In the genomic region with DNA sequence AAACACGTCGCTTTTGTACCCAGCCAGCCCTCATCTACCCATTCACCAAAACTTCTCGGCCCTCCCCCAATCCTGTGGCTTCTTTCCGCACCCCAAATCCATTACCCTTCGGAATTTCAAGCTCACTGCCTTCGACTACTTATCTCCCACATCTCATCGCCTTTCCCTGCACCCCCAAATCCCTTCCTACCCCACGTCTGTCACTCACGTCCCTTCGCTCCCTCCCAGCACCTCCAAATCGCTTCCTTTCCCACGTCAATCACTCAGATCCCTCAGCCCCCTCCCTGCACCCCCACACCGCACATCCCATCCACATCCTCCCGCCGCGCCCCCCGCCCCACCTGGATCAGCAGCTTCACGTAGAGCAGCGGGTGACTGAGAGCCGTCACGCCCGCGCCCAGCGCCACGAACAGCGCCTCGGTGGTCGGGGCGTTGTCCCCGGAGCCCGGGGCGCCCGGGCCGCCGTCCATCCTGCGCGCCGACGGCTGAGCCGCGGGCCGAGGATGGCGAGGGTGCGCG, we compare ENCODE assay signal across 8 mouse cellular contexts. TPM values are rescaled to one million over a fixed set of nuclear protein-coding genes. Genes with fewer than 3 reads are reported as not detected.
A peak's percentile ranks its signal among the peaks of the same experiment; 100 is the strongest.
DNase-seq lines count a peak whose midpoint lies in the region; ATAC-seq and TF ChIP-seq lines count a peak whose summit lies in the region.

No protein-coding gene starts in this region.

- H3K4me1 ChIP-seq in heart, embryonic 10.5 days = peaks cover 37% of the 10 kb centered on the region
- peaks cover 10 to 35% of the 10 kb centered on the region in 2 experiments for H3K4me1 ChIP-seq in CH12.LX (ENCODE audit: control insufficient read depth in 1 of 2, insufficient read depth in 2 of 2)
- peaks cover 34% of the 10 kb centered on the region for H3K4me1 ChIP-seq in hindbrain, embryonic 15.5 days (replicated peaks)
- peaks cover 40% of the 10 kb centered on the region for H3K4me1 ChIP-seq in lung, embryonic 15.5 days

- dilution Hi-C loops in CH12.LX (cut with MboI; ENCODE audit: extremely low pct_ligation_motif_present, extremely low pct_unique_long_range_greater_than_20kb, low sequenced_read_pairs) = no loop called here

- H3K9me3 ChIP-seq in heart, embryonic 10.5 days = no peaks in the 10 kb centered on the region
- no peaks in the 10 kb centered on the region for H3K9me3 ChIP-seq in CH12.LX (replicated peaks; ENCODE audit: low read length)
- H3K9me3 ChIP-seq in hindbrain, embryonic 15.5 days = no peaks in the 10 kb centered on the region
- no peaks in the 10 kb centered on the region for H3K9me3 ChIP-seq in lung, embryonic 15.5 days

- H3K4me3 ChIP-seq in heart, embryonic 10.5 days = peak overlapping the region; percentile 99
- H3K4me3 ChIP-seq in CH12.LX (replicated peaks in 1 of 3; ENCODE audit: low read depth in 2 of 3, low read length in 2 of 3, poor library complexity in 1 of 3) = peak overlapping the region; percentile 85 to 99 (median 96)
- peak overlapping the region; percentile 96 for H3K4me3 ChIP-seq in hindbrain, embryonic 15.5 days
- H3K4me3 ChIP-seq in lung, embryonic 15.5 days = peak overlapping the region; percentile 95

- DNase-seq in heart, embryonic 10.5 days (ENCODE audit: low spot score) = no peak
- no peak for DNase-seq in heart, postnatal 25 days (ENCODE audit: low spot score)
- no peak for DNase-seq in CH12.LX (ENCODE audit: extremely low read depth)
- DNase-seq in cerebellum, postnatal 14 days = peak; percentile 43 to 77
- DNase-seq in testis, postnatal 10 days (ENCODE audit: low spot score) = peak; percentile 71
- DNase-seq in B cell, adult 2 months = no peak

- TF ChIP-seq EP300 in CH12.LX (IDR thresholded peaks at IDR 0.05; ENCODE audit: low read length) = no peak

- peak overlapping the region; percentile 88 for H3K9ac ChIP-seq in CH12.LX (ENCODE audit: insufficient read depth, low read depth)
- peak overlapping the region; percentile 95 for H3K9ac ChIP-seq in hindbrain, embryonic 15.5 days
- peak overlapping the region; percentile 90 for H3K9ac ChIP-seq in lung, embryonic 15.5 days

- intact Hi-C loops in heart, postnatal 25 days (cut with DNase I) = no loop called here

- no peaks in the 10 kb centered on the region for H3K27me3 ChIP-seq in heart, embryonic 10.5 days (ENCODE audit: insufficient read depth, poor library complexity, severe bottlenecking)
- no peaks in the 10 kb centered on the region for H3K27me3 ChIP-seq in CH12.LX (replicated peaks)
- H3K27me3 ChIP-seq in hindbrain, embryonic 15.5 days = no peaks in the 10 kb centered on the region
- no peaks in the 10 kb centered on the region for H3K27me3 ChIP-seq in lung, embryonic 15.5 days

- in situ Hi-C loops in CH12.LX (cut with MboI; ENCODE audit: low pct_ligation_motif_present, low pct_unique_long_range_greater_than_20kb, low sequenced_read_pairs) = no loop called here

- WGBS in heart, embryonic 10.5 days = under 1% methylated on average over 45 of the region's 45 CpGs
- WGBS in hindbrain, embryonic 15.5 days = under 1% methylated on average over 42 of the region's 45 CpGs
- WGBS in lung, embryonic 15.5 days = 0% methylated on average over 33 of the region's 45 CpGs

- peak; percentile 6 for ATAC-seq in hindbrain, embryonic 15.5 days (ENCODE audit: low FRiP score, low read depth)
- peak; percentile 7 for ATAC-seq in lung, embryonic 15.5 days (ENCODE audit: borderline replicate concordance, extremely low read depth, low FRiP score, low TSS enrichment)

- peaks cover 19% of the 10 kb centered on the region for H3K79me2 ChIP-seq in CH12.LX (replicated peaks; ENCODE audit: control insufficient read depth, extremely low read depth, insufficient read depth, poor library complexity, severe bottlenecking)

- peaks cover 24% of the 10 kb centered on the region for H3K36me3 ChIP-seq in heart, embryonic 10.5 days
- H3K36me3 ChIP-seq in CH12.LX (replicated peaks in 1 of 2; ENCODE audit: control insufficient read depth in 1 of 2, insufficient read depth in 1 of 2, low read length in 1 of 2) = peaks cover 19 to 32% of the 10 kb centered on the region in 2 experiments
- peaks cover 6% of the 10 kb centered on the region; the same call in 1 of the 2 replicates for H3K36me3 ChIP-seq in hindbrain, embryonic 15.5 days
- peaks cover 19% of the 10 kb centered on the region for H3K36me3 ChIP-seq in lung, embryonic 15.5 days

- no peak for TF ChIP-seq CTCF in CH12.LX (conservative IDR thresholded peaks at IDR 0.05 in 1 of 2, IDR thresholded peaks at IDR 0.05 in 1 of 2; ENCODE audit: low read depth in 2 of 2, low read length in 2 of 2)

- TF ChIP-seq RAD21 in CH12.LX (IDR thresholded peaks at IDR 0.05; ENCODE audit: low read depth, low read length) = no peak

- peak overlapping the region; percentile 97 for H3K27ac ChIP-seq in heart, embryonic 10.5 days
- H3K27ac ChIP-seq in CH12.LX (ENCODE audit: insufficient read depth, low read depth) = peak overlapping the region; percentile 4; the same call in 1 of the 2 replicates
- H3K27ac ChIP-seq in hindbrain, embryonic 15.5 days (replicated peaks) = peak overlapping the region; percentile 95
- H3K27ac ChIP-seq in lung, embryonic 15.5 days = peak overlapping the region; percentile 97

- peak overlapping the region; percentile 83 for H3K4me2 ChIP-seq in CH12.LX (ENCODE audit: insufficient read depth, low read depth, poor library complexity, severe bottlenecking)
- H3K4me2 ChIP-seq in hindbrain, embryonic 15.5 days = peak overlapping the region; percentile 73
- peak overlapping the region; percentile 76 for H3K4me2 ChIP-seq in lung, embryonic 15.5 days

- no peak for TF ChIP-seq POLR2A in CH12.LX (IDR thresholded peaks at IDR 0.05; ENCODE audit: low read depth, low read length)

TF ChIP-seq in CH12.LX, 34 proteins besides CTCF, POLR2A, EP300 and RAD21:
- no peak for TF ChIP-seq HCFC1 (IDR thresholded peaks at IDR 0.05; ENCODE audit: low read depth, low read length)
- TF ChIP-seq MEF2A (IDR thresholded peaks at IDR 0.05; ENCODE audit: borderline replicate concordance, low read depth, low read length) = no peak
- TF ChIP-seq RCOR1 (conservative IDR thresholded peaks at IDR 0.05; ENCODE audit: low read depth, low read length) = no peak
- 0 out of 2 replicates have a peak, but pooled peaks have one; percentile 18 for TF ChIP-seq CHD1 (IDR thresholded peaks at IDR 0.05; ENCODE audit: low read depth, low read length)
- no peak for TF ChIP-seq BHLHE40 (IDR thresholded peaks at IDR 0.05; ENCODE audit: low read depth, low read length)

RNA-seq across cellular contexts. Expression of gene Mtch1, which starts 0.5 kb away (rescaled TPM):
- 281 and 310 TPM in 2 replicates for polyA plus RNA-seq in heart, embryonic 10.5 days (2016; fragmentation: Nextera tagmentation; extraction: Ambion mirVana)
- total RNA-seq in heart, postnatal 25 days (2021) = 100 to 1,000 TPM; 220 TPM
- total RNA-seq in CH12.LX (2012; rRNA removed) (139 and 143 TPM in 2 replicates), CH12.LX (2014; rRNA removed) (56.8 and 66.1 TPM in 2 replicates)
- 102 and 110 TPM in 2 replicates for polyA plus RNA-seq in CH12.LX (2012; ENCODE audit: insufficient read length, low read depth)
- polyA plus RNA-seq in hindbrain, embryonic 15.5 days (2015; fragmentation: Nextera tagmentation; extraction: Ambion mirVana) = 476 and 492 TPM in 2 replicates
- polyA plus RNA-seq in lung, embryonic 15.5 days (2015; fragmentation: Nextera tagmentation; extraction: Ambion mirVana) = 341 and 343 TPM in 2 replicates

RNA-seq across cellular contexts. Expression of gene Fgd2, which starts 13.5 kb away (rescaled TPM):
- polyA plus RNA-seq in heart, embryonic 10.5 days (2016; fragmentation: Nextera tagmentation; extraction: Ambion mirVana) = 2.2 and 3.8 TPM in 2 replicates
- total RNA-seq in heart, postnatal 25 days (2021) = 1 to 10 TPM; 1.8 to 2.7 TPM
- total RNA-seq in CH12.LX (2012; rRNA removed) (48.3 and 67.6 TPM in 2 replicates), CH12.LX (2014; rRNA removed) (41.7 and 41.9 TPM in 2 replicates)
- polyA plus RNA-seq in CH12.LX (2012; ENCODE audit: insufficient read length, low read depth) = 49.2 and 54.4 TPM in 2 replicates
- 6.5 and 8.3 TPM in 2 replicates for polyA plus RNA-seq in hindbrain, embryonic 15.5 days (2015; fragmentation: Nextera tagmentation; extraction: Ambion mirVana)
- 19.1 and 21.7 TPM in 2 replicates for polyA plus RNA-seq in lung, embryonic 15.5 days (2015; fragmentation: Nextera tagmentation; extraction: Ambion mirVana)

RNA-seq across cellular contexts. Expression of gene Pi16, which starts 29.7 kb away (rescaled TPM):
- 1.9 and 2.6 TPM in 2 replicates for polyA plus RNA-seq in heart, embryonic 10.5 days (2016; fragmentation: Nextera tagmentation; extraction: Ambion mirVana)
- total RNA-seq in heart, postnatal 25 days (2021) = 10 to 100 TPM; 32.6 to 45.8 TPM
- total RNA-seq in CH12.LX (2012; rRNA removed) (0.13 TPM in 1 of 2 replicates, not detected in the other), CH12.LX (2014; rRNA removed) (not detected in 2 replicates)
- polyA plus RNA-seq in CH12.LX (2012; ENCODE audit: insufficient read length, low read depth) = not detected in 2 replicates
- 2.1 and 2.3 TPM in 2 replicates for polyA plus RNA-seq in hindbrain, embryonic 15.5 days (2015; fragmentation: Nextera tagmentation; extraction: Ambion mirVana)
- polyA plus RNA-seq in lung, embryonic 15.5 days (2015; fragmentation: Nextera tagmentation; extraction: Ambion mirVana) = 1.9 and 2.4 TPM in 2 replicates

Comparison
In these comparisons a context has a peak if more than half of its experiments do, and no peak if none do; other contexts are left out.
1. DNase-seq: peak in cerebellum, postnatal 14 days (2 of 2) and testis, postnatal 10 days (single experiment); none in heart, embryonic 10.5 days (single experiment), heart, postnatal 25 days (single experiment), CH12.LX (single experiment) and B cell, adult 2 months (0 of 2).
2. H3K27ac ChIP-seq: peak in every context shown above with its lines; median percentile 97 in heart, embryonic 10.5 days; 97 in lung, embryonic 15.5 days; 95 in hindbrain, embryonic 15.5 days; 4 in CH12.LX.
3. Peak in every context shown above with its lines, with median percentiles within 50 percentile points of each other: H3K4me3 ChIP-seq, H3K4me2 ChIP-seq and H3K9ac ChIP-seq.